Mouse (Mus musculus): ENCODE data around the gene Sept1. TPM values are rescaled to one million over a fixed set of nuclear protein-coding genes. Genes with fewer than 3 reads are reported as not detected.
A peak's percentile ranks its signal among the peaks of the same experiment; 100 is the strongest.
"Not testable (repeated sequence)": the region's sequence is repeated elsewhere in the genome, so short reads cannot be mapped to it uniquely, and the experiment has no call there.

The Sept1 gene
- total and polyA plus RNA-seq, 2 experiments from 2014 or later = 0.22 to 5.3 TPM

- H3K4me1 ChIP-seq (ENCODE audit: insufficient read depth, low read length) = peaks cover 5% of the 10 kb centered on the region; the same call in 1 of the 2 replicates
- DNase-seq (ENCODE audit: low spot score) = no peak
Measured at GRCm38 (mm10) chr7:127256518-127256917, 23.6 kb upstream of the Sept1 start.

GRCm38 (mm10) chr7:127255965-127256364, 23.0 kb upstream of the Sept1 start:
- H3K4me2 ChIP-seq (ENCODE audit: low read depth, low read length, poor library complexity, severe bottlenecking) = no peak overlapping the region
- H3K27me3 ChIP-seq (ENCODE audit: insufficient read depth, low read length) = no peaks in the 10 kb centered on the region
- no peak overlapping the region for H3K4me3 ChIP-seq (ENCODE audit: low read depth, low read length)
- no peak for ATAC-seq (ENCODE audit: low FRiP score)
- no peak overlapping the region for H3K9ac ChIP-seq (replicated peaks; ENCODE audit: low read length, poor library complexity, severe bottlenecking)
- peaks cover 7% of the 10 kb centered on the region; the same call in 1 of the 2 replicates for H3K36me3 ChIP-seq (ENCODE audit: insufficient read depth, low read length)
- H3K9me3 ChIP-seq (ENCODE audit: low read length) = no peaks in the 10 kb centered on the region
- no peak overlapping the region for H3K27ac ChIP-seq (ENCODE audit: low read depth, low read length)
- WGBS = 94% methylated on average over 2 of the region's 2 CpGs
- no peak for TF ChIP-seq CTCF (IDR thresholded peaks at IDR 0.05)
- DNase-seq (ENCODE audit: low spot score) = no peak
- H3K4me1 ChIP-seq (ENCODE audit: insufficient read depth, low read length) = peaks cover 5% of the 10 kb centered on the region; the same call in 1 of the 2 replicates

More at GRCm38 (mm10) chr7:127256518-127256917, 23.6 kb upstream of the Sept1 start:
- 90% methylated on average over 5 of the region's 5 CpGs for WGBS
- Histone ChIP-seq H3K4me3 (ENCODE audit: low read depth, low read length) (no peak overlapping the region), H3K4me2 (ENCODE audit: low read depth, low read length, poor library complexity, severe bottlenecking) (no peak overlapping the region), H3K36me3 (ENCODE audit: insufficient read depth, low read length) (peaks cover 7% of the 10 kb centered on the region; the same call in 1 of the 2 replicates), H3K27me3 (ENCODE audit: insufficient read depth, low read length) (no peaks in the 10 kb centered on the region), H3K9ac (replicated peaks; ENCODE audit: low read length, poor library complexity, severe bottlenecking) (no peak overlapping the region), H3K9me3 (ENCODE audit: low read length) (no peaks in the 10 kb centered on the region), H3K27ac (ENCODE audit: low read depth, low read length) (no peak overlapping the region)
- ATAC-seq (ENCODE audit: low FRiP score) = no peak
- no peak for TF ChIP-seq CTCF (IDR thresholded peaks at IDR 0.05)

- H3K27me3 ChIP-seq (ENCODE audit: insufficient read depth, low read length) = no peaks in the 10 kb centered on the region
- H3K4me2 ChIP-seq (ENCODE audit: low read depth, low read length, poor library complexity, severe bottlenecking) = peak overlapping the region; percentile 94
- H3K9ac ChIP-seq (replicated peaks; ENCODE audit: low read length, poor library complexity, severe bottlenecking) = peak overlapping the region; percentile 56; the same call in 1 of the 2 replicates
- DNase-seq (ENCODE audit: low spot score) = no peak
- peak overlapping the region; percentile 92 for H3K27ac ChIP-seq (ENCODE audit: low read depth, low read length)
- no peaks in the 10 kb centered on the region for H3K9me3 ChIP-seq (ENCODE audit: low read length)
- no peak for TF ChIP-seq CTCF (IDR thresholded peaks at IDR 0.05)
- peak overlapping the region; percentile 54 for H3K4me3 ChIP-seq (ENCODE audit: low read depth, low read length)
- no peak for ATAC-seq (ENCODE audit: low FRiP score)
- H3K4me1 ChIP-seq (ENCODE audit: insufficient read depth, low read length) = peaks cover 4% of the 10 kb centered on the region; the same call in 1 of the 2 replicates
- peaks cover 9% of the 10 kb centered on the region for H3K36me3 ChIP-seq (ENCODE audit: insufficient read depth, low read length)
- 27% methylated on average over 4 of the region's 4 CpGs for WGBS
Measured at GRCm38 (mm10) chr7:127255008-127255407, 22.1 kb upstream of the Sept1 start.

- H3K4me1 ChIP-seq (ENCODE audit: insufficient read depth, low read length) = no peaks in the 10 kb centered on the region
- peak; percentile 96 for ATAC-seq (ENCODE audit: low FRiP score)
- peaks cover 16% of the 10 kb centered on the region for H3K36me3 ChIP-seq (ENCODE audit: insufficient read depth, low read length)
- peak overlapping the region; percentile 54 for H3K4me3 ChIP-seq (ENCODE audit: low read depth, low read length)
- no peaks in the 10 kb centered on the region for H3K27me3 ChIP-seq (ENCODE audit: insufficient read depth, low read length)
- 0 out of 2 replicates have a peak, but pooled peaks have one; percentile 7 for TF ChIP-seq CTCF (IDR thresholded peaks at IDR 0.05)
- peak overlapping the region; percentile 94 for H3K4me2 ChIP-seq (ENCODE audit: low read depth, low read length, poor library complexity, severe bottlenecking)
- peak; percentile 99 for DNase-seq (ENCODE audit: low spot score)
- WGBS = 2% methylated on average over 128 of the region's 136 CpGs
- peak overlapping the region; percentile 92 for H3K27ac ChIP-seq (ENCODE audit: low read depth, low read length)
- peak overlapping the region; percentile 73 for H3K9ac ChIP-seq (replicated peaks; ENCODE audit: low read length, poor library complexity, severe bottlenecking)
- no peaks in the 10 kb centered on the region for H3K9me3 ChIP-seq (ENCODE audit: low read length)
Measured at GRCm38 (mm10) chr7:127253821-127254769, 21.2 kb upstream of the Sept1 start.

GRCm38 (mm10) chr7:127253341-127253740, 20.4 kb upstream of the Sept1 start:
- Histone ChIP-seq H3K36me3 (ENCODE audit: insufficient read depth, low read length) (peaks cover 16% of the 10 kb centered on the region), H3K4me3 (ENCODE audit: low read depth, low read length) (peak overlapping the region; percentile 54), H3K27me3 (ENCODE audit: insufficient read depth, low read length) (no peaks in the 10 kb centered on the region), H3K4me1 (ENCODE audit: insufficient read depth, low read length) (no peaks in the 10 kb centered on the region), H3K27ac (ENCODE audit: low read depth, low read length) (peak overlapping the region; percentile 92), H3K9me3 (ENCODE audit: low read length) (no peaks in the 10 kb centered on the region), H3K4me2 (ENCODE audit: low read depth, low read length, poor library complexity, severe bottlenecking) (peak overlapping the region; percentile 94), H3K9ac (replicated peaks; ENCODE audit: low read length, poor library complexity, severe bottlenecking) (0 out of 2 replicates have a peak overlapping the region, but pooled peaks have one; percentile 73)
- no peak for DNase-seq (ENCODE audit: low spot score)
- WGBS = 86% methylated on average over 6 of the region's 6 CpGs
- ATAC-seq (ENCODE audit: low FRiP score) = no peak
- no peak for TF ChIP-seq CTCF (IDR thresholded peaks at IDR 0.05)

GRCm38 (mm10) chr7:127252414-127252813, 19.5 kb upstream of the Sept1 start:
- no peaks in the 10 kb centered on the region for H3K9me3 ChIP-seq (ENCODE audit: low read length)
- no peaks in the 10 kb centered on the region for H3K4me1 ChIP-seq (ENCODE audit: insufficient read depth, low read length)
- no peak overlapping the region for H3K4me3 ChIP-seq (ENCODE audit: low read depth, low read length)
- 88% methylated on average over 2 of the region's 2 CpGs for WGBS
- H3K4me2 ChIP-seq (ENCODE audit: low read depth, low read length, poor library complexity, severe bottlenecking) = no peak overlapping the region
- DNase-seq (ENCODE audit: low spot score) (peak; percentile 40), ATAC-seq (ENCODE audit: low FRiP score) (no peak)
- no peak overlapping the region for H3K9ac ChIP-seq (replicated peaks; ENCODE audit: low read length, poor library complexity, severe bottlenecking)
- no peaks in the 10 kb centered on the region for H3K27me3 ChIP-seq (ENCODE audit: insufficient read depth, low read length)
- H3K27ac ChIP-seq (ENCODE audit: low read depth, low read length) = 0 out of 2 replicates have a peak overlapping the region, but pooled peaks have one; percentile 12
- H3K36me3 ChIP-seq (ENCODE audit: insufficient read depth, low read length) = peaks cover 16% of the 10 kb centered on the region
- TF ChIP-seq CTCF (IDR thresholded peaks at IDR 0.05) = peak; percentile 71

GRCm38 (mm10) chr7:127250511-127250910, 17.6 kb upstream of the Sept1 start:
- not testable (repeated sequence) for H3K4me3 ChIP-seq (ENCODE audit: low read depth, low read length); H3K27ac ChIP-seq (ENCODE audit: low read depth, low read length); DNase-seq (ENCODE audit: low spot score); H3K4me1 ChIP-seq (ENCODE audit: insufficient read depth, low read length); ATAC-seq (ENCODE audit: low FRiP score); H3K4me2 ChIP-seq (ENCODE audit: low read depth, low read length, poor library complexity, severe bottlenecking); H3K27me3 ChIP-seq (ENCODE audit: insufficient read depth, low read length); H3K9ac ChIP-seq (replicated peaks; ENCODE audit: low read length, poor library complexity, severe bottlenecking); H3K9me3 ChIP-seq (ENCODE audit: low read length)
- 93% methylated on average over 8 of the region's 8 CpGs for WGBS
- peaks cover 13% of the 10 kb centered on the region for H3K36me3 ChIP-seq (ENCODE audit: insufficient read depth, low read length)

Measured in midbrain, postnatal 0 days (tissue).